Mouse (Mus musculus): Measurements from ENCODE around the gene Timm10. TPM values are rescaled to one million over a fixed set of nuclear protein-coding genes. Genes with fewer than 3 reads are reported as not detected.

The Timm10 gene
- total RNA-seq, 2 experiments from 2014 or later = 16.8 TPM; not detected in 1

DNA sequence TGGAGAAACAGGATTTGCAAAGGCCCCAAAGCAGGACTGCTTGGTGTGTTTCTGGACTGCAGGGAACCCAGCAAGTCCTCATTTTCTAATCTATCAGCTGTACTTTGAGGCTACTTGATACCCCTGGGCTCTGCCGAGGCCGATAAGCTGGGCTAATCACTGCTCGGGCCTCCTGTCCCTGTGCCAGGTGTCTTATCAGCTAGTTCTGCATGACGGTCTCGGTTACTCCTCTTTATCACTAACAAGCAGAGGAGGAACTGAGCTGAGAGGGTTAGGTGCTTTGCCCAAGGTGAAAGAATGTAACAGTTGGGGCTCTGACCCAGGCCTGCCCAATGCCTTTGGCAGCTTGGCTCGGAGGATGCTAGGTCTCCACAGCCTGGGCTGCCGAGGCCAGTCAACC is 14.9 kb upstream of the Timm10 start:
- ATAC-seq (replicated peaks; ENCODE audit: low FRiP score, poor library complexity, severe bottlenecking) = peak; percentile 89

DNA sequence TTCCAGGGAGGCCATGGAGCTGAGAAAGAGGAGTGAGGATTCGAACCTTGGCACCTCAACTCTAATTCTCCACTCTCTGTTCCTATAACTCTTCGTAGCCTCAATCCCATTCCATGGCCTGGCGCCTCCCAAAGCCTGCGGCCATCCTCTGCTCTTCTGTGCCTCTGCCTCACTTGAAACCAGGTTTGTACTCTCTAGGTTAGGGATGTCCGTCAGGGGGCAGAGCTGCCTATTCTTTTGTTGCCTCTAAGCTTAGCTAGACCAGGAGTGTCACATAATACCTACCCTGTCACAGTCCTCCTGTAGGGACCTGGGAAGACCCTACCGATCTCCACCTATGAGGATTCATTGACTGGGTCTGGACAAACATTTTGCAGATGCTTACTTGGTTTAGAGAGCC is 14.1 kb upstream of the Timm10 start:
- no peak for ATAC-seq (replicated peaks; ENCODE audit: low FRiP score, poor library complexity, severe bottlenecking)

DNA sequence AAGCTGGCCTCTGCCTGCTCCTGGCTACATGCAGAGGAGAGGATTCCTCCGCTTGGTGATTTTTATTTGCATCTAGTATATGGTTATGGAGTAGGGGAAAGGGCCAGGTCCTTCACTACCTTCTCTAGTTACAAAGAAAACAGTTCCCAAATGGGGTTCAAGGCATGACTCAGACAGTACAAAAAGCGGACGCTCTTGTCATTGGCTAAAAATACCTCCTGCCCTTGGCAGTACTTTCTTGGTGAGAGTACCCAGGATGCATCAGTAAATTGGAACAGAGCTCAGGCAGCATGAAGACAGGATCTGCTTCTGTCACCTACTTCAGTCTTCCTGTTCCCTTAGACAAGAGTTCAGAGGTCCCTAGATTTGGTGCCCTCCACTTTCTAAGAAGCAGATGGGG is 6.9 kb upstream of the Timm10 start:
- ATAC-seq (replicated peaks; ENCODE audit: low FRiP score, poor library complexity, severe bottlenecking) = no peak

DNA sequence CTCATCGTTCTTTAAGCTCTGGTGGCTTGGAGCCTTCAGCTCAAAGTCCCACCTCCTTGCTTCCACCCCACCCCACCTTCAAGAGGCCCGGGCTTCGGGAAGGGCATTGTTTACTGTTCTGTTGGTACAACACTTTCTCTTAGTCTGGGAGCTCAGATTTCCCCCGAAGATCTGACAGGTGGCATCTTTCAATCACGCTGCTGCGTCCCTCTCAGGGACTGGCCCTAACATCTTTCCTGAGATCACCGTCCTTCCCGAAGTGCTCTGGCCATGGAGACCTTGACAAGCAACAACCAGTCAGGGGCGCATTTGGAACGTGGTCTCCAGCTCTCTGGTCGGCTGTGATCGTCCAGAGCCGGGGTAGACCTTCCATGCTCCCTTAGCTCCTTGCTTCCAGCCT is 4.2 kb upstream of the Timm10 start, which contains the start of gene Smtnl1:
TSS of gene Smtnl1 (minus strand) at position 101 of the 400 bp plus-strand sequence.
- no peak for ATAC-seq (replicated peaks; ENCODE audit: low FRiP score, poor library complexity, severe bottlenecking)

DNA sequence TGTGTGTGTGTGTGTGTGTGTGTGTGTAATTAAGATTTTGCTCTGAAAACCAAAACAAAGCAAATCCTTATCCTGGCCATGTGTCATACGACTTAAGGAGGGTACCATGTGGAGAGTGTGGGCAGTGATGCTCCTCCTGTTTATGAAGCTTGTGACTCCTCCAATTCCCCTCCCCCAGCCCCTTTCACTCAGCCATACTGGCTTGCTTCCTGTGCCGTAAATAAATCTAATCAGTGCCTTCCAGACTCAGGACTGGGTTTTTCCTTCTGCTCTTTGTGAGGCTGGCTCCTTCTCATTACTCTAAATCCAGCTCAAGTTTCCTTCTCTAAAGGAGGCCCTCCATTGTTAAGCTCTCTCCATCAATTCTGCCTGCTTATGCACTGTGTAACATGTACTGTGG is 3.6 kb upstream of the Timm10 start:
- no peak for ATAC-seq (replicated peaks; ENCODE audit: low FRiP score, poor library complexity, severe bottlenecking)

DNA sequence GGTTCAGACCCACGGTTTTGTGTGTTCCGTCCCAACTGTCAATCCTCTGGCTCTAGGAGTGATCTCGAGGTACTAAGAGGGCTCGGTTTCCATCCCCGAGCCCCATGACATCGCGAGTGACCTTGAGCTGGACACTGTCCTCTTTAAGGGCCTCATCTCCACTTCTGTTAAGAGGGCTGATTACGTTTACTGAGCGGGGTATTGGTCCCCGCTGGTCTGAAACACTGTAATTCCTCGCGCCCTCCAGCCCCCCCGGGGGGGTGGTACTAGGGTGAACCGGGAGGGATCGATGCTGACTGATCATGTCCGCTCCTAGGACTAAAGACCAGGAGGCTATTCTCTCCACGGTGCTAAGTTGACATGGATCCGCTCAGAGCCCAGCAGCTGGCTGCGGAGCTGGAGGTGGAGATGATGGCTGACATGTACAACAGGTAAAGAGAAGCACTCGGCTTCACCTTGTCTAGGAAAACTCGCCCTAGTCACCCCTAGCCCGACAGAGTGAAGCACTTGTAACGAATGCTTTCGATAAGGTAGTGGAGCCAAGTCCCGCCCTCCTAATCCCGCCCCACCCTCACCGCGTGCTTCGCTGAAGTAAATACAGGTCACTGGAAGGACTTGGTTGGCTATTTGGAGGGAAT is 605 bp downstream of the Timm10 start:
- peak; percentile 79 for ATAC-seq (replicated peaks; ENCODE audit: low FRiP score, poor library complexity, severe bottlenecking)

DNA sequence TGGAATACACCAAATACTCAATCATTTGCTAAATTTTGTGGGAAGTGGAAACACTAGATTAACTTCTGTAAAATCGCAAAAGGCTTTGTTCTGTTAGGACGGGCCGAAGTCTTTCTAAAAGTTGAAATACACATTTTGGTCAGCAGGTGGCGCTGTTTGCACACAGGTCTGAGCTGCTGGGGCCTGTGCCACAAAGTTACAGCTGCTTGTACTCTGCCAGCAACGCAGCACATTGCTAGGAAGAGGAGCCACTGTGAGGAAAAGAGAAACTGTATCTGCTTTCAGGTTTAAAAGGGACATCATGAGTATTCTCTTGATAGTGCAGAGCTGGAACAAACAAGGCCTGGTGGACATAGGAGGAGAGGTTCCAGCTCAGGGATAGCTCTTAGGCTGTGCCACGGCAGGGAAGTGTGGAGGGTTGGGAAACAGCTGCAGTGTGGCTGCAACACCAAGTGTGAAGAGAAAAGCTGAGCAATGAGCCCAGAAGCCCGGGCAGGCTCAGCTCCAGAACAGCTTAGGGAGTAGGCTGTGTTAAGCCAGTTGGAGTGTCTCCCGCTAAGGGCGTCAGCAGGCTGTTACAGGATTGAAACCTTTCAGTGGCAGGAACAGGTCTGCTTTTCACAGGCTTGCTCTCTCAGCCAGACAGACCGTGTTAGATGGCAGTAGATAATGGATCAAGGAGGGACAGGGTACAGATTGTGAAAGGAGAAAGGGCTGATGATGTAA is 5.0 kb downstream of the Timm10 start:
- ATAC-seq (replicated peaks; ENCODE audit: low FRiP score, poor library complexity, severe bottlenecking) = peak; percentile 60

DNA sequence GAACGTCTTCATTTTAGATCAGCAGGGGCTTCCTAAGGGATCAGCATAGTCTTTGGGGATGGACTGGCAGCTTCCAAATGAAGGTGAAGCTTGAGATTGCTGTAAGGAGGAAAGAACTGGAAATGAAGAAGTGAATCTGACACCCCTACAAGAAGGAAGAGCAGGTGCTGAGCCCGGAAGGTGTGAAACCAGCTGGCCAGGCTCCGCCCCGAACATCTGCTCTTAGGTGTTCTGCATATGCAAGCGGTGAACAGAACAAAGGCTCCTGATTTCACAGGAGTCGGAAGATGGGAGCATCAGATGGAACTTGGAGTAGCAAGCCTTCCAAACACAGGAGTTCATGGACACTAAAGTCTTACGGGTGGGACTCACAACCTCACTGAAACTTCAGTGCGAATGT is 10.3 kb downstream of the Timm10 start:
- no peak for ATAC-seq (replicated peaks; ENCODE audit: low FRiP score, poor library complexity, severe bottlenecking)

DNA sequence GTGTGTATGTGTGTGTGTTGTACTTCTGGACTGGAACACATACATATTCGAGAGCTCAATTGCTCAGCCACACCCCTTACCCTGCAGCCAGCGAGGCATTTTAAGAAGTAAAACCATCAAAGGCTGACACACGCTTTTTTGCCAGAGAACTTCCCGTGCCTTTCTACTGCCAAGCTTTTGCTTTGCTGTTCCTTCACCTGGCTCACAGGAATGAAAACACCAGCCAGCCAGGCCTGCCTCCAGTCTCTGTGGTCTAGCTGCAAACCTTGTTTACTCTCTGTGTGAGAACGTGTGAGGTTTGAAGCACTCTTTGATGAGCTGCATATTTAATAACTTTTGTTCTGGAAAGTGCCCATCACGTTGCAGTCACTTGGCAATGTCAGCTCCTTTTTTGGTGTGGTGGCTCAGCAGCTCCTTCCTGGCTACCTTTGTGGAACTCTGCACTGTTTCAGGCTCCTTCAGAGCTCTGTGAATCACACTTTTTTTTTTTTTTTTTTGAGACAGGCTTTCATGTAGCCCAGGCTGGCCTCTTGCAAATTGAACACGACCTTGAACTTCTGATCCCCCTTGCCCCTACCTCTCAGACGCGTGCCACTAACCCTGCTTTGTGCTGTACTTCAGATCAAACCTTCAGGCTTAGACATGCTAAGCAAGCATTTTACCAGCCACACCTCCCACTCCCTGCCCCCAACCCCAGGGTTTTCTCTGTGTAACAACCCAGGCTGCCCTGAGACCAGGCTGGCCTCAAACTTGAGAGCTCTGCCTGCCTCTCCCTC is 11.2 kb downstream of the Timm10 start:
- no peak for ATAC-seq (replicated peaks; ENCODE audit: low FRiP score, poor library complexity, severe bottlenecking)

DNA sequence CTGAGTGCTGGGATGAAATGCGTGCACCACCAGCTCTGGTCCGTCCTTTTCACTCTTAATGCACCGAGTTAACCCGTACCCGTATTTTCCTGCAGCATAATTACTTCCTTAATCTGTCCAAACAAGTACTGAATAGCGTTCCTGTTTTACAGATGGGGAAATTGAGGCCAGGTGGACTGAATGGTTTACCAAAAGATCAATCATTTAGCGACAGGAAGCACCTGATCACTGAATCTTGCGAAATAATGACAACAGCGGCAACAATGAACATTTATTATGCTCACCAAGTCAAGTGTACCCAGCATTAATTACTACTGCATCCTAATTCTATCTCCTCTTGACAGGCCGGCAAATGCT is 11.8 kb downstream of the Timm10 start, which contains the start of gene Slc43a1:
TSS of gene Slc43a1 (plus strand) at position 258 of the 357 bp plus-strand sequence.
- no peak for ATAC-seq (replicated peaks; ENCODE audit: low FRiP score, poor library complexity, severe bottlenecking)

DNA sequence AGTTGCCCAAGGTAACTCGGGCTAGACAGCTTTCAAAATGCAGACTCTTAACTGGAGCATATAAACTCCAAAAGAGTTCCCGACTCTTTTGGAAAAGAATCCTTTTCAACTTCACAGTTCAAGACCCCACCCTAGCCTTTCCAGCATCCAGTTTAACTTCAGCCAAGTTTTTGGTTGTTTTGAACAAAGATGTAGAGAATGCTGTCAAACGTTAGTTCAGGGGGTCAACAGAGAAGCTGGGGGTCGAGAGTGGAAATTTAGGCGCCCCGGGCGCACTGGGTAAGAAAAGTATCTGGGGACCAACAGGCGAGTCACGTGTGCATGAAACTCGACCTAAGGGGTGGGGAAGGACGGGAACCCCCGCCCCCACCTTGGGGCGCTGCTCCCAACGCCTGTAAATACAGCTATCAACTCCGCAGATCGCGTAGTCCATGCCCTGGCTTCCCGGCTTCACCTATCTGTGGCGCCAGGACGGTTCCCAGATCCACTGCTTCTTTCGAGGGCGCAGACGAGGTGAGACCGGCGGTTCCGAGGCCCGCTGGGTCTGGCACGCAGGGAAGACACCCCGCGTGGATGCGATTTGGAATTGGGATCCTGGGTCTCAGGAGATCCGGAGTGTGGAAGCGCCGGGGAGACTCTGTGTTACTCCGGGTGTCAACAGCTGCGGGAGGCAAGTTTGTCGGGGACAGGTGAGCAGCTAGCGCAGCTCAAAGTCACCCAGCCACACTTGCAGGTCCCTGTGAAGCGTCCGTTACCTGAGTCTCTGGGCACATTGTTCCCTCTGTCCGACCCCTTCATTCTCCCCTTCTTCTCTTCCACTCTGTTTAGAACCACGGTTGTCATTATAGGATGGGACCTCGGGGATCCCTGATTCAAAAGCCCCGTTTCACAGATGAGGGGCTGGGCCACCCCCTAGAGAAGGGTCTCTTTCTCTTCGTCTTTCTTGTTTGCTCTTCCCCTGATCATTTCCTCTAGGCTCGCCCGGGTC is 12.5 kb downstream of the Timm10 start:
- peak; percentile 65 for ATAC-seq (replicated peaks; ENCODE audit: low FRiP score, poor library complexity, severe bottlenecking)

DNA sequence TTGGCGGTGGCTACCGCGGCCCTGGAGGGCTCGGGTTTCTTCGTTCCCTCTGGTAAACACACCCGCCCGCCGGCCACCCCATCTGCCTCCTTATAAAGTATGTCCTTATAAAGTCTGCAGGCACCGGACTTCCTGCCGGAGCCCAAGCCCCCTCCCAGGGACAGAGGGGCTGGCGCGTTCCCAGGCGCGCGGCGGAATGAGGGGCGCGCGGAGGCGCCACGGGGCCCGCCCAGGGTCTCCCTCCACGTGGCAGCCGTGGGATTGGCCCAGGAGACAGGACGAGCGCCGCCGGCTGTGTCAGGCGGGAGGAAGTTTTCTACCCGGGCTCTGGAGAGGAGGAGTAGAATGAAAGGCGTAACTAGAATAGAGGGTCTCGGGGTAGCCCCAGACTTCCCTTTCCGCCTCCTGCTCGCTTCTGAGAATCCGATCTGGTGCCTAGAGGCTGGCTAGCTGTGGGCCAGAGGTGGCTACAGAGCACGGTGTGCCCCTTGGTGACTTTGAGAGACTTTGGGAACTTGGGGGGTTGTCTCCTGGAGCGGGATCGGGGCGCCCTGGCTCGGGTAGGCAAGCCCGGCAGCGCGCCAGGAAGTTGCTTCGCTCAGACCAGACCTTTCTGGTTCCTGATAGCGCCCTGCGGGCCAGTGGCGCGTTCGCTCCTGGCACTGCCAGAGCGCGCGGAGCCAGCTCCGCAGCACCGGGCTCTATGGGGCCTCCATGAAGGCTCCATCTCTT is 13.4 kb downstream of the Timm10 start:
- ATAC-seq (replicated peaks; ENCODE audit: low FRiP score, poor library complexity, severe bottlenecking) = peak; percentile 53

DNA sequence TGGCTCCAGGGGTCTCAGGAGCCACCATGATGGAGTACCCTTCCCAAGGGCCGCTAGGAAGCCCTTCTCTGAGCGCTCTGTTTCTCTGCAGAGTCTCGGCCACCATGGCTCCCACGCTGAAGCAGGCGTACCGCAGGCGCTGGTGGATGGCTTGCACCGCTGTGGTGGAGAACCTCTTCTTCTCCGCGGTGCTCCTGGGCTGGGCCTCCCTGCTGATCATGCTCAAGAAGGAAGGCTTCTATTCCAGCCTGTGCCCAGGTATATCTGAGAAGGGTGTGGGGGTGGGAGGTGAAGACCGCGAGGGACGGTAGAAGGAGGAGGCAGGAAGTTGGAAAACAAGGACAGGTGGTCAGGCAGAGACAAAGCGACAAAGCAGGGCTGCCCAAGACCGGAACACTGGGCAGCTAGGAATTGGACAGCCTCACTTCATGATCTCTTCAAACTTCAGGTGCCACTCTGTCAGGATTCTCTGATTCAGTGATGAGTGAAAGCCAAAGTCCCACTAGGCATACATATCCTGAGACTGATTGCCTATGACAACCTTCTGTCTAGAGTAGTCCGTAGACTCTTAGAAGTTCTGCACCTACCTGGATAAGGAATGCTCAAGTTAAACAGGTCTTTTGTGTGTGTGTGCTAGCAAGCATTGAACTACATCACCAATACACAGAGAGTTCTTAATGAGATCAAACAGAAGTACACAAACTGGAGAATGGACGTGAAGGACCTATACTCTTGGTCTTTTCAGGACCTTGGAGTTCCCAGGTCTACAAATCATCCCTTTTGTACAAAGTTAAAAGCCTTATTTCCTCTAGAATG is 14.2 kb downstream of the Timm10 start:
- ATAC-seq (replicated peaks; ENCODE audit: low FRiP score, poor library complexity, severe bottlenecking) = peak; percentile 8; the same call in 1 of the 2 replicates

DNA sequence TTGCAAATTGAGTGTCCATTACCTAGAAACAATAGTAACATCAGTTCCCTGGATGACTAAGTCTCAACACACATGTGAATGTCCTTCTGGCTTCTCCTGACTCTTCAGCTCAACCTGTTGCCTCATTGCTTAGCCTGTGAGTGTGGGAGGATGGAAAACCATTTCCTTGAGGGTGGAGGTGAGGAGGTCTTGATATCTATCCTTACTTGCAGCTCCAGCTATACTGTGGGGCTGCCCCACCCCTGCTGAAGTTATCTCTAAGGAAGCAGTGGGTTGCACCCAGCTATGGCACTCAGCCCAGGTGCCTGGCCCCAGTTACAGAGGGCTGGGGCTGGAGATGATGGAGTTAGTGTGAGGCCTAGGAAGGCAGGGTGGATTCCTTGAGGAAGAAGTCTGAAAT is 15.1 kb downstream of the Timm10 start:
- ATAC-seq (replicated peaks; ENCODE audit: low FRiP score, poor library complexity, severe bottlenecking) = peak; percentile 81

DNA sequence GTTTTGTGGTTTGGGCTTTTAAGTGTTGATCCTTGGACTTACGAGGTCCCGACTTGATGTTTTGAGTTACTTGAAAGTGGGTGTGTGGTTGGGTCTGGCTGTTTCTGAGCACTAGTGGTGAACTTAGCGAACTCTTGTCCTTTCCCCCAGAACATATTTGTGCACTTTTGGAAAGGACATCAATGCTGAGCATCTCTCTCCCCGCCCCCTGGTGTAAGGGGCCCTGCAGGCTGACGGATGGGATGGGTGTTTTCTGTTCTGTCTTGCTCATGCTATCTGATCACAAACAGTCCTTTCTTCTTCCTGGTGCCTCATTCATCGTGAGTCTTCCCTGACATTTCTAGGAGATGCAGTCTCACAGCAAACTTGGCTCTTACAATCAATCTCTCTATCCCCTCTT is 16.9 kb downstream of the Timm10 start:
- ATAC-seq (replicated peaks; ENCODE audit: low FRiP score, poor library complexity, severe bottlenecking) = no peak

DNA sequence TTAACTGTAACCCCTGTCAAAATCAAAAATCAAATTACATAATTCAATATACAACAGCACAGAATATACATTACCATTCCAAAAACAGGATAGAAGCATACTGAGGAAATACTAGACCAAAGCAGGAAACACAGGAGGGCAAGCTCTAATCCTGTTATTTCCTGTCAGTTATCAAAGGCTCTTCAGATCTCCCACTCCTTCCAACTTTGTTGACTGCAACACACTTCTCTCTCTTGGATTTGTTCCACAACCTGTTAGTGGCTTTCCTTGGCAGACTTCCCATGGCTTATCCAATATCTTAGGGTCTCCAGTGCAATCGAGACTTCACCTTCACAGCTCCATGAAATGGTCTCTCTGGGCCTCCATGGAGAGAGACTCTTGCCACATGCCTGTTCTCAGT is 18.4 kb downstream of the Timm10 start:
- ATAC-seq (replicated peaks; ENCODE audit: low FRiP score, poor library complexity, severe bottlenecking) = no peak

DNA sequence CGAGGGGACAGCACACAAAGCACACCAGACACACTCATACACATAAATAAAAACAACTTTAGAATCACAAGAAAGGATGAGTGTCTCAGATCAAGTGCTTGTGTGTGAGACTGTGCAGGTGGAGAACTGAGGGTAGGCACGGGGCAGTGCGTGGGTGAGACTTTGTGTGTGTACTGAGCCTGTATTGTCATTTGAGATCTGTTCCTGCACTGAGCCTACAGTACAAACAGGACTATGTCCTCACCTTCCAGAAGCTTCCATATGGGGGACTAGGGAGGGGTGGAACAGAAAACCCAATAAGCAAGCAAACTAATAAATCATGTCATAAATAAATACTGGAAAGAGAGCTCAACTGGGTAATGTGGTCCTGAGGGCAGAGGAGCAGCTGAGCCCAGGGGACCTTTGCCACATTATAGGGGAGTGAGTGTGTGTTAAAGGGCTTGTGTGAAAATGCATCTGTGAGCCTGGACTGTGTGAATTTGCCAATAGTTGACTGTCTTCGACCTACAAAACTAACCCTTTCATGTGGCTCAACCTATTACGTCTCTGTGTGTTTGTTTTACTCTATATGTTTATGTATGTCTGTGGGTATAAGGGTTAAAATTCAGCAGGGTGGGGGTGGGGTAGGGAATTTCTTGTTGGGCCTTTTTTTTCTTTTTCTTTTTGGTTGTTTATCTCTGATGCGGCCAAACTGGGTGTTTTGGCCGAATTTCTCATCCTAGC is 23.8 kb downstream of the Timm10 start:
- ATAC-seq (replicated peaks; ENCODE audit: low FRiP score, poor library complexity, severe bottlenecking) = no peak

Data from erythroid progenitor cell, adult 5-6 weeks (primary cell).